Mouse (Mus musculus) kidney, adult 2 months (tissue): ENCODE data around the gene Nolc1.

ENCODE experiments used
- CTCF ChIP-seq: fragments of 200-500 bp; conservative IDR thresholded peaks from 2 replicates; pipeline ENCODE4 v1.5.1; 2011; ENCODE audit warnings: low read depth, mild to moderate bottlenecking, control low read depth, low read length, moderate library complexity, mixed read lengths; ENCODE audit not compliant: insufficient read depth, insufficient read length
- POLR2A ChIP-seq: fragments of 200-500 bp; IDR thresholded peaks from one replicate; pipeline ENCODE4 v1.6.1; 2011; ENCODE audit warnings: low read depth, low read length, control low read depth

DNA sequence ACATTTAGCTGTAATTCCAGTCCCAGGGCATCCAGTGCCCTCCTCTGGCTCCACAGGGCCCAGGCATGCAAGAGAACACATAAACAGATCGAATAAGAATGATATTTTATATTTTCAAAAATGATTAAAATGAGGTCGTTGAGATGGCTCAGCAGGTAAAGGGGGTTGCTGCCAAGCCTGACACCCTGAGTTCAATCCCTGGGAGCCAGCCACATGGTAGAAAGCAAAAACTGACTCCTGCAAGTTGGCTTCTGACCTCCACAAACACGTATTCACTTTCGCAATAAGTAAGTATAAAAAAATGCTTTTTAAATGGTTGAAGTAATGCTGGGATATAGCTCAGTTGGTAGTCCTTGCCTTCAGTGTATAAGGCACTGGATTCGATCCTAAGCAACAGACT is 35.1 kb downstream of the Nolc1 start:
- TF ChIP-seq POLR2A (no peak), CTCF (no peak)
